In genomic region chr16:28445800-28446333, GRCm38 (mm10) we compare ENCODE assay signal across 8 mouse cellular contexts.
DNase-seq lines count a peak whose midpoint lies in the region; ATAC-seq and TF ChIP-seq lines count a peak whose summit lies in the region.

No protein-coding gene starts in this region.

- peak; percentile 3 for DNase-seq in kidney, adult 18-20 months
- DNase-seq in kidney, postnatal 14 days, result no peak
- DNase-seq in brain, embryonic 14.5 days (ENCODE audit: low read depth), result peak; percentile 63
- peak; percentile 63 for DNase-seq in forebrain, embryonic 14.5 days (ENCODE audit: low spot score)
- peak; percentile 22 for DNase-seq in left cerebral cortex, postnatal 4 days
- no peak for DNase-seq in neural tube, embryonic 11.5 days (ENCODE audit: low spot score)
- DNase-seq in ovary, postnatal 36 days (ENCODE audit: low spot score), result no peak

- H3K27ac ChIP-seq in forebrain, embryonic 14.5 days (ENCODE audit: low read depth, low read length), result peak overlapping the region; percentile 66; the same call in 1 of the 2 replicates
- no peak overlapping the region for H3K27ac ChIP-seq in neural tube, embryonic 11.5 days (ENCODE audit: low read depth, low read length)

- intact Hi-C loops in left cerebral cortex, postnatal 4 days (cut with DNase I), result no loop called here

- H3K9me3 ChIP-seq in forebrain, embryonic 14.5 days (replicated peaks; ENCODE audit: control insufficient read depth, low read length), result no peaks in the 10 kb centered on the region
- H3K9me3 ChIP-seq in neural tube, embryonic 11.5 days (ENCODE audit: control insufficient read depth, low read length), result no peaks in the 10 kb centered on the region

- H3K4me3 ChIP-seq in forebrain, embryonic 14.5 days (ENCODE audit: low read depth, low read length), result peak overlapping the region; percentile 76
- H3K4me3 ChIP-seq in neural tube, embryonic 11.5 days (ENCODE audit: low read depth, low read length), result peak overlapping the region; percentile 63

- no peaks in the 10 kb centered on the region for H3K36me3 ChIP-seq in forebrain, embryonic 14.5 days (ENCODE audit: control insufficient read depth, insufficient read depth, low read length)
- no peaks in the 10 kb centered on the region for H3K36me3 ChIP-seq in neural tube, embryonic 11.5 days (ENCODE audit: control insufficient read depth, insufficient read depth, low read length)

- peak overlapping the region; percentile 95 for H3K4me2 ChIP-seq in forebrain, embryonic 14.5 days (ENCODE audit: low read length)
- peak overlapping the region; percentile 97 for H3K4me2 ChIP-seq in neural tube, embryonic 11.5 days (ENCODE audit: low read depth)

- 0 out of 2 replicates have a peak, but pooled peaks cover 11% of the 10 kb centered on the region for H3K27me3 ChIP-seq in forebrain, embryonic 14.5 days (replicated peaks; ENCODE audit: control insufficient read depth, insufficient read depth, low read length)
- H3K27me3 ChIP-seq in neural tube, embryonic 11.5 days (ENCODE audit: control insufficient read depth, insufficient read depth, low read length), result peaks cover 32% of the 10 kb centered on the region

- no peaks in the 10 kb centered on the region; the same call in 1 of the 2 replicates for H3K4me1 ChIP-seq in forebrain, embryonic 14.5 days (ENCODE audit: control insufficient read depth, insufficient read depth, low read length)
- H3K4me1 ChIP-seq in neural tube, embryonic 11.5 days (ENCODE audit: control insufficient read depth, insufficient read depth, low read length), result 0 out of 2 replicates have a peak, but pooled peaks cover 3% of the 10 kb centered on the region

- under 1% methylated on average over 42 of the region's 42 CpGs for WGBS in forebrain, embryonic 14.5 days
- under 1% methylated on average over 41 of the region's 42 CpGs for WGBS in neural tube, embryonic 11.5 days

- peak; percentile 65 for ATAC-seq in forebrain, embryonic 14.5 days
- ATAC-seq in neural tube, embryonic 11.5 days (ENCODE audit: insufficient read depth, low FRiP score, low TSS enrichment), result peak; percentile 39
- ATAC-seq in erythroblast, adult 5-6 weeks (replicated peaks; ENCODE audit: low FRiP score, poor library complexity, severe bottlenecking), result no peak

- no peak for TF ChIP-seq POLR2A in brain, embryonic 14.5 days (IDR thresholded peaks at IDR 0.05; ENCODE audit: borderline replicate concordance, extremely low read depth, insufficient read depth, insufficient read length, poor library complexity, severe bottlenecking)

- peak overlapping the region; percentile 79 for H3K9ac ChIP-seq in forebrain, embryonic 14.5 days (ENCODE audit: low read length)
- peak overlapping the region; percentile 67 for H3K9ac ChIP-seq in neural tube, embryonic 11.5 days (ENCODE audit: low read length)

- no peak for TF ChIP-seq CTCF in brain, embryonic 14.5 days (IDR thresholded peaks at IDR 0.05; ENCODE audit: borderline replicate concordance, extremely low read depth, insufficient read depth, insufficient read length)

Comparison
In these comparisons a context has a peak if more than half of its experiments do, and no peak if none do; other contexts are left out.
1. DNase-seq: peak in kidney, adult 18-20 months (single experiment), brain, embryonic 14.5 days (single experiment), forebrain, embryonic 14.5 days (single experiment) and left cerebral cortex, postnatal 4 days (single experiment); none in kidney, postnatal 14 days (single experiment), neural tube, embryonic 11.5 days (single experiment) and ovary, postnatal 36 days (single experiment).